22 mouse cellular contexts compared by ENCODE assay signal in genomic region chr15:85574086-85574485, GRCm38 (mm10). TPM values are rescaled to one million over a fixed set of nuclear protein-coding genes. Genes with fewer than 3 reads are reported as not detected.
DNase-seq lines count a peak whose midpoint lies in the region; ATAC-seq lines count a peak whose summit lies in the region.
"Had no signal": no experiment of that assay in that cellular context is flagged by ENCODE, and none has a peak within 500 bp of the region (broad histone marks: within the 10 kb centered on the region; RNA-seq: fewer than 3 reads in every experiment).

No protein-coding gene starts in this region.

- no peak for DNase-seq in midbrain, embryonic 10.5 days (ENCODE audit: low spot score)
- no peak for DNase-seq in forebrain, embryonic 11.5 days (ENCODE audit: low spot score)
- no peak for DNase-seq in spleen, postnatal 14 days (ENCODE audit: low spot score in 2 of 2)
- no peak for DNase-seq in natural killer cell, adult 2 months (ENCODE audit: low spot score in 2 of 2)
- DNase-seq in lung, postnatal 4 days = no peak
- DNase-seq: adrenal gland, postnatal 25 days; cerebellum, adult 9-10 months; gastrocnemius, postnatal 10 days; left cerebral cortex, postnatal 4 days; right cerebral cortex, postnatal 4 days; thymus, postnatal 25 days had no signal

- 71% methylated on average over 5 of the region's 5 CpGs for WGBS in midbrain, embryonic 10.5 days
- 69% methylated on average over 5 of the region's 5 CpGs for WGBS in midbrain, embryonic 16.5 days
- 62% methylated on average over 5 of the region's 5 CpGs for WGBS in forebrain, embryonic 11.5 days
- WGBS in forebrain, embryonic 13.5 days = 57% methylated on average over 5 of the region's 5 CpGs
- 64% methylated on average over 5 of the region's 5 CpGs for WGBS in hindbrain, embryonic 15.5 days

- H3K27ac ChIP-seq in midbrain, embryonic 10.5 days (replicated peaks) = 0 out of 2 replicates have a peak overlapping the region, but pooled peaks have one; percentile 28
- H3K27ac ChIP-seq in midbrain, embryonic 16.5 days (ENCODE audit: low read length) = no peak overlapping the region
- no peak overlapping the region for H3K27ac ChIP-seq in forebrain, embryonic 11.5 days (ENCODE audit: low read depth, low read length)
- no peak overlapping the region for H3K27ac ChIP-seq in forebrain, embryonic 13.5 days
- H3K27ac ChIP-seq in hindbrain, embryonic 15.5 days (replicated peaks) = no peak overlapping the region
- H3K27ac ChIP-seq: kidney, embryonic 15.5 days; limb, embryonic 15.5 days; liver, embryonic 14.5 days; lung, embryonic 15.5 days; macrophage; stomach, embryonic 15.5 days had no signal

- ATAC-seq in midbrain, embryonic 16.5 days = no peak
- ATAC-seq in forebrain, embryonic 11.5 days (replicated peaks; ENCODE audit: low FRiP score) = no peak
- ATAC-seq in forebrain, embryonic 13.5 days = no peak
- ATAC-seq in hindbrain, embryonic 15.5 days (ENCODE audit: low FRiP score, low read depth) = no peak
- ATAC-seq: intestine, postnatal 0 days had no signal

- H3K27me3 ChIP-seq in midbrain, embryonic 10.5 days (ENCODE audit: low read depth, poor library complexity, severe bottlenecking) = peaks cover 100% of the 10 kb centered on the region
- peaks cover 39% of the 10 kb centered on the region for H3K27me3 ChIP-seq in midbrain, embryonic 16.5 days (ENCODE audit: control insufficient read depth, insufficient read depth, low read depth, low read length)
- peaks cover 19% of the 10 kb centered on the region for H3K27me3 ChIP-seq in forebrain, embryonic 11.5 days (ENCODE audit: control insufficient read depth, insufficient read depth, low read length)
- H3K27me3 ChIP-seq in forebrain, embryonic 13.5 days = peaks cover 34% of the 10 kb centered on the region
- peaks cover 37% of the 10 kb centered on the region for H3K27me3 ChIP-seq in hindbrain, embryonic 15.5 days

- no peak overlapping the region for H3K4me2 ChIP-seq in midbrain, embryonic 16.5 days (ENCODE audit: low read length)
- peak overlapping the region; percentile 97; the same call in 1 of the 2 replicates for H3K4me2 ChIP-seq in forebrain, embryonic 11.5 days (ENCODE audit: low read depth, low read length, severe bottlenecking)
- H3K4me2 ChIP-seq in forebrain, embryonic 13.5 days = peak overlapping the region; percentile 94
- 0 out of 2 replicates have a peak overlapping the region, but pooled peaks have one; percentile 1 for H3K4me2 ChIP-seq in hindbrain, embryonic 15.5 days
- H3K4me2 ChIP-seq: heart, embryonic 11.5 days; kidney, embryonic 15.5 days; limb, embryonic 15.5 days; lung, embryonic 15.5 days; stomach, embryonic 15.5 days had no signal

- H3K9me3 ChIP-seq in midbrain, embryonic 10.5 days (replicated peaks) = no peaks in the 10 kb centered on the region
- no peaks in the 10 kb centered on the region for H3K9me3 ChIP-seq in midbrain, embryonic 16.5 days (replicated peaks; ENCODE audit: control insufficient read depth, low read length, poor library complexity, severe bottlenecking)
- H3K9me3 ChIP-seq in forebrain, embryonic 11.5 days (ENCODE audit: control insufficient read depth, low read length) = no peaks in the 10 kb centered on the region
- H3K9me3 ChIP-seq in forebrain, embryonic 13.5 days (replicated peaks) = no peaks in the 10 kb centered on the region
- H3K9me3 ChIP-seq in hindbrain, embryonic 15.5 days = no peaks in the 10 kb centered on the region
- H3K9me3 ChIP-seq: kidney, embryonic 15.5 days; limb, embryonic 15.5 days; lung, embryonic 15.5 days; stomach, embryonic 15.5 days had no signal

- no peaks in the 10 kb centered on the region for H3K36me3 ChIP-seq in midbrain, embryonic 10.5 days
- no peaks in the 10 kb centered on the region for H3K36me3 ChIP-seq in midbrain, embryonic 16.5 days (ENCODE audit: control insufficient read depth, insufficient read depth, low read length)
- no peaks in the 10 kb centered on the region for H3K36me3 ChIP-seq in forebrain, embryonic 11.5 days (ENCODE audit: control insufficient read depth, insufficient read depth, low read length)
- H3K36me3 ChIP-seq in forebrain, embryonic 13.5 days (ENCODE audit: poor library complexity, severe bottlenecking) = no peaks in the 10 kb centered on the region
- H3K36me3 ChIP-seq in hindbrain, embryonic 15.5 days = no peaks in the 10 kb centered on the region
- H3K36me3 ChIP-seq: kidney, embryonic 15.5 days; limb, embryonic 15.5 days; lung, embryonic 15.5 days; stomach, embryonic 15.5 days had no signal

- peaks cover 89% of the 10 kb centered on the region for H3K4me1 ChIP-seq in midbrain, embryonic 10.5 days
- H3K4me1 ChIP-seq in midbrain, embryonic 16.5 days (ENCODE audit: control insufficient read depth, insufficient read depth, low read length) = peaks cover 22% of the 10 kb centered on the region
- peaks cover 52% of the 10 kb centered on the region for H3K4me1 ChIP-seq in forebrain, embryonic 11.5 days (replicated peaks; ENCODE audit: control insufficient read depth, insufficient read depth, low read length)
- peaks cover 86% of the 10 kb centered on the region for H3K4me1 ChIP-seq in forebrain, embryonic 13.5 days
- H3K4me1 ChIP-seq in hindbrain, embryonic 15.5 days (replicated peaks) = peaks cover 53% of the 10 kb centered on the region

- no peak overlapping the region for H3K9ac ChIP-seq in midbrain, embryonic 16.5 days (ENCODE audit: low read depth, low read length)
- H3K9ac ChIP-seq in forebrain, embryonic 11.5 days (ENCODE audit: low read length) = peak overlapping the region; percentile 12; the same call in 1 of the 2 replicates
- no peak overlapping the region for H3K9ac ChIP-seq in forebrain, embryonic 13.5 days
- H3K9ac ChIP-seq in hindbrain, embryonic 15.5 days = no peak overlapping the region
- H3K9ac ChIP-seq: kidney, embryonic 15.5 days; limb, embryonic 15.5 days; liver, embryonic 14.5 days; stomach, embryonic 15.5 days had no signal

- H3K4me3 ChIP-seq in midbrain, embryonic 10.5 days = no peak overlapping the region
- H3K4me3 ChIP-seq in midbrain, embryonic 16.5 days (ENCODE audit: low read depth, low read length) = no peak overlapping the region
- no peak overlapping the region for H3K4me3 ChIP-seq in forebrain, embryonic 11.5 days (ENCODE audit: low read depth, low read length)
- no peak overlapping the region for H3K4me3 ChIP-seq in forebrain, embryonic 13.5 days
- no peak overlapping the region for H3K4me3 ChIP-seq in hindbrain, embryonic 15.5 days
- H3K4me3 ChIP-seq: kidney, embryonic 15.5 days; limb, embryonic 15.5 days; lung, embryonic 15.5 days; stomach, embryonic 15.5 days had no signal

RNA-seq across cellular contexts. Expression of gene Wnt7b, which starts 8.2 kb away (rescaled TPM):
- polyA plus RNA-seq in midbrain, embryonic 10.5 days (2016; fragmentation: Nextera tagmentation; extraction: Ambion mirVana) = 54.8 and 56.5 TPM in 2 replicates
- 22.6 and 25.3 TPM in 2 replicates for polyA plus RNA-seq in midbrain, embryonic 16.5 days (2015; fragmentation: Nextera tagmentation; extraction: Ambion mirVana)
- 146 and 153 TPM in 2 replicates for polyA plus RNA-seq in forebrain, embryonic 11.5 days (2014; fragmentation: Nextera tagmentation; extraction: Ambion mirVana)
- 84.0 and 92.2 TPM in 2 replicates for polyA plus RNA-seq in forebrain, embryonic 13.5 days (2015; fragmentation: Nextera tagmentation; extraction: Ambion mirVana)
- 28.8 and 42.8 TPM in 2 replicates for polyA plus RNA-seq in hindbrain, embryonic 15.5 days (2015; fragmentation: Nextera tagmentation; extraction: Ambion mirVana)
- polyA plus RNA-seq: macrophage had no signal
